Mouse (Mus musculus) urinary bladder, postnatal 10 days (tissue): ENCODE results near the gene Lama2.
"Not testable (repeated sequence)": the region's sequence is repeated elsewhere in the genome, so short reads cannot be mapped to it uniquely, and the experiment has no call there.

Experiments used
- DNase-seq: peaks from one replicate; pipeline ENCODE4 v3.0.0; 2022; ENCODE audit warnings: low spot score

The Lama2 gene

DNA sequence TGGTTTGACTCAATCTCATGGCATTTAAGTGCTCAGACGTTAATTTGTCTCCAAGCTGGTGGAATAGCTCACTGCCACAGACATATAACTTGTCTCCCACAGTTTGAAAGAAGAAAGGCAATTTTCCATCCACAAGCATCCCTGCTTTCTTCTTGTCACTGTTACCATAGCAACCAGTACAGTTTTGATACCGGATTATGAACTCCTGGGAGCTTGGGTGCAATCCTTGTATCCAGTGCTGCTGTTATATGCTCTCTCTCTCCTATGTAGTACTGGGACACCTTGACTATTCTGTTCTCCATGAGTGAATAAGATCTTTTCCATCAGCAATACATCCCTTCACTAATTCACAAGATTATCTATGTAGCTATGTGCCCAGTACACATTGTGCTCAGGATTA is 612.2 kb downstream of the Lama2 start:
- no peak for DNase-seq

DNA sequence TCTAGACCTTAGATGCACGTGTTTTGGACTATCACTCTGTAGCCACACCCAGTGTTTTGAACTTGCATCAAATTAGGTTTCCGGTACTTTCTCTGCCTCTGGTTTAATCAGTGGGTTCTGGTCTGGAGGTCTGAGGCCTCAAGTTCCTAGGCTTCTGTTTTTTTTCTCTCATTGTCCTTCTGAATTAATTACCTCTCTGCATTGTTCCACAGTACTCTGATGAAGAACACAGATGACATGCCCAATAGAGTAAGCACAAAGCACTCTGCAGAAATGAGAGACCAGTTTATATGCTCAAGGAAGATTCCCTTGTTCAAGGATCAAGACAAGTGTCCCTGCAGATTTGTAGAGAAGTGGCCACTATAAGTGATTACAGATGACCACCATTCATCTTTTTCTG is 613.8 kb downstream of the Lama2 start:
- no peak for DNase-seq

DNA sequence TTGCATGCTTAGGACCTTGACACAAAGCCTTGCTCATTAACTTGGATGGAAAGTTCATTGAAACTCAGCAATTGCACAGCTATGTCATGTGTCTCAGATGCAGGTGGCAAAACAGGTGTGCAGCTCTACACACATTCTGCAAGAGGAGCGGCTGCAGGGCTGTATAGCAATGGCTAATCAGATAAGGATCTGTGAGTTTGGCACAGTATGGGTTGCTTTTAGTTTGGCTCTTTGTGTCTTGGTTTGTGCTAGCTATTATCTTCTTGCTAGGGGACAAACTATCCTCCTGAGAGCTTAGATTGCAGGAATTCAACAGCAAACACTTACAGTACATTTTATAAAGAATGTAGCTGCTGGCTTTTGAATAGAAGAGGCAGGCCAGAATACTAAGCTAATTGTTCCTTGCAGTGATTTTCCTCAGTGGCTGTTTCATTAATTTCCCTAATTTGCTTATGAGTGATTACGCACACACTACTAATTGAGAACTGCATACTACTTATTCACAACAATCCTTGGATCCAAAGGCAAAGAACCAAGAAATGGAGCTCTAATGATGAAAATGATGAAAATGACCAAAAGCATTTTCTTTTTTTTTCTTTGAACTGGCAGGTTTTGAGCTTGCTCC is 617.9 kb downstream of the Lama2 start:
- DNase-seq: no peak

DNA sequence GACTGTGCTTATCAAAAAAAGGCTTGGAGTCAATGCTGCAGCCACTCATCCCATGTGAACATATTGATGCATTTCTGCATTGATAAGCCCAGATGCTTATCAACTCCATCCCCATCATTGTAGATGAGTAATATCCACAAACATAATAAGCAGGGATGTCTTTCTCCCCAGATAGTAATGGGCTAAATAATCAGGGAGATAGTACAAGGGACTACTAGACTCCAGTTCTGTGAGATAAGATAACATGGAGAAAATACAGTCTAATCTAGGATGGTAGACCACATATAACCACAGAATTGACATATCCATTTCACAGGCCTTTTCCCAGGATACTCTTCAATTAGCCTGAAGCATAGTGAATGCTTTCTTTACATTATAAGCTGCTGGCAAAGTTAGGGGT is 622.9 kb downstream of the Lama2 start:
- DNase-seq: no peak

DNA sequence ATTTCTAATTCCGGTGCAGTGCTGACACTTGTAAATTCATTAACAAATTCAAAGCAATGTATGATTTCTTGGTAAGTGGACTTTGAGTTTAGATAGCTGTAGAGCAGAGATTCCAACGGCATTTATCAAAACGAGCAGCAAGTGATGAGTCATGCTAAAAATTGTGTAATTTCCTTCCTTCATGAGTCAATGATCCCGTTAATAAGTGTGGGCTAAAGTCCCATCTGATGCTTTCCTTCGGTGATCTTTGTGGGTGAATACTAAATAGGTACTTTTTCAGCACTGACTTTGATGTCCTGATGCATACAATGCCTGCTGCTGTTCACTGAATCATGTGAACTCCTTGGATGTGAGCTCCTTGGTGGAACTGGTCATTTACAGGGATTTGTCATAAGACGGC is 623.6 kb downstream of the Lama2 start:
- no peak for DNase-seq

DNA sequence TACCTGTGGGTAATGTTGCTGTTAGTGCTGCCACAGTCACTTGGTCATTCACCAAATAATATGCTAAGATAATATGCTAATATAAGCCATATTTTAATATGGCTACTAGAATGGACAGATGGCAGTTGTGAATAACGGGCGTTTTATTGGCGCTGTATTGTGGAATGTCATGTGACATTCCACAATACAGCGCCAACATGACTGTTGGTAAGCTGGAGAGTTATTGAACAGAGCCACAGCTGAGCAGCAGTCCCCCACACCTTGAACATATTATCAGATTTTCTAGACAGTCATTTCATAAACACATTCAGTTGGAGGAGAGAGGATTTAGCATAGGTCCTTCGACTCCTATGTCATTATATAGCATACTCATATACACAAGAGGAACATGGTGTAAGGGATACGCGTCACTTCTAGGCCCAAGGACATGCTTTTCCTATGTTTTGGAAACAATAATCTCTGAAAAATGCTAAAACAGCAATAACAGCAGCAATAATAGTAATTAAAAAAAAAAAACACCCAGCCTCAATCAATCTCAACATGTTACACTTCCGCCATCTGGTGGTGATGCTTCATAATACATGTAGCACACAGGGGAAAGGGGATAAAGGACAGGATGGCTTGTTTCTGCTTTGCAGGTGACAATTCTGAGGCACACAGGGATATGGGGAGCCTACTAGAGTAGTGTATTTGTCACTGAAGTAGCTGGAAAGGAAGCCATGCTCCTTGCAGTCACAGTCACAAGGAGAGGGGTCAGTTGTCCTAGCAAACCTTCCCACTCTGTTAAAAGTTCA is 624.2 kb downstream of the Lama2 start:
- DNase-seq: no peak

DNA sequence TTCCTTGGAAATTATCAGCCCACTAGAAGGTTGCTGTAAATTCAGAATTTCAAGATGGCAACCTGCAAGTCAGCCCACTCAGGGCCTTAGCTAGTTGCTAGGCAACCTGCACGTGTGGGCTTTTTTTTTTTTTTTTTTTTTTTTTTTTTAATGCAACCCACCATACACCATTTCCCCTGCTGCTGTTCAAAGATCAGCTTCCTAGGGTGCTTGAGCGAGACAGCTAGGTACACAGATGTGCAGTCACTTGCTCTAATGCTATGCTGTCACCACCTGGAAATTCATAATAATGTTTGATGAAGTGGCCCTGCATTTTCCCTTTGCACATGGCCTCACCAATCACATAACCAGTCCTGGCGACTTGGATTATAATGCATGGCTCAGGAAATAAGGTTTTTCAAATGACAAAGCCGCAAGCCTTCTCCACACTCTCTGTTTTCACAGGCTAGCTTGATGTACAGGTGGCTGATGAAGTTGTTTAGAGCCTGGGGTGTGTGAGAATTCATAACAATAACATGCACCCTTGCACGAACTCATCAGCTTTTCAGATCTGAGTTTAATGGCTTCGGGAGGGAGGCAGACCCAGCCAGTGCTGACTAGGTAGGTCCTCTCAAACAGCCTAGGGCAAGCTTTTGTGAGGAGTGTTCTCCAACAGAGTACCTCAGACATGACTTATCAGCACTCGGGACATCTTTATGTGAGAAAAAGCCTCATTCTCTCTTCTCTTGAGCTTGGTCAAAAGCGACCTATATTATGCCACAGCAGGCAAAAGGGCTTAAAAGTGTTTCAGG is 625.4 kb downstream of the Lama2 start:
- DNase-seq: no peak

DNA sequence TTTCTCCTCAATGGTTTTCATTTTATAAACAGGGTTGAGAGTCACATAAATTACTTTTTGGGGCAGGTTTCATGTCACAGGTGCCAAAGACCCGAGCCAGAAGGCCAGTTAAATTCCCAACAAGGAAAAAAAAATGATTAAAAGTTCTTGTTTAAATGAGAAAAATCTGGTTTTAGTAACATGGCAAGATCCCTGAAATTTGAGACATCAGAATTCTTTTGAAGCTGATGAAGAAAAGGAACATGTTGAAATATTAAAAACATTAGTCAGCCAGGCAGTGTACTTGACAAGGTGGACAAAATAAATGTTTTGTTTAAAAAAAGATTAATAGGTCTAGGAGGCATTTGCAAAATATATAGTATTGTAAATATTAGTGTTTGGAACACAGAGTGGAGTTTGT is 634.1 kb downstream of the Lama2 start:
- DNase-seq: no peak

DNA sequence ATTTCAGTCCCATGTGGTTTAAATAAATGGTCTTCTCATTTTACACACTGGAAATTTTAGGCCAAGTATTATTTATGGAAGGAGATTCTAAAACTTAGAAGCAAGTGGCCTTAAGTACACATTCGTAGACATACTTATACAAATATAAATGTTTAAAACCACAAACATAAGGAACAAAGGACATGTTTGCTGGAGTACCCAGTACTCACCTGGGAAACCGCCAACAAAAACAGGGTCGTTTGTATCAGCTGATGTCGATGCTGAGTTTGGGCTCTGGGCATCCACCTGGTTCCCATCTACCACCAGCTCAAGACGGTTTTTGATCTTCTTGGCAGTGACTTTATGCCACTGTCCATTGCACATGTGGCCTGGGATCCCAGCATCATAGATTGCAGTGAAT is 635.5 kb downstream of the Lama2 start:
- not testable (repeated sequence) for DNase-seq

DNA sequence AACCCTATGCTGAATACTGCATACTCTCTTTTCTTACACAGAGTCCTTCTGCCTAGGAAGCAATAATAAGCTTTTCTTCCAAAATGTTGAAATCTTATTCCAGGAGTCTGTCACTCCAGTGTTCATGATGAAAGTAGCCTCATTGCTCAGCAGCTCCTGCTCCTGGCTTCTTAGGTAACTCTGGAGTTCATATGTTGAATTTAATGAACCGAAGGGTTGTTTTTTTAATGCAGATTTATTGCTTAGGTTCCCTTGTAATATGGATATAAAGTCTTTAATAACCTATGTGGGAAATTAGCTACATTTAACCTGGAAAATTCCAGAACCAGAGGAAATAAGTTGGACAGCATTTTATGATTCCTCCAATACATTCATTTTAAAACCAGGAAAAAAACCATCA is 636.0 kb downstream of the Lama2 start:
- DNase-seq: no peak

DNA sequence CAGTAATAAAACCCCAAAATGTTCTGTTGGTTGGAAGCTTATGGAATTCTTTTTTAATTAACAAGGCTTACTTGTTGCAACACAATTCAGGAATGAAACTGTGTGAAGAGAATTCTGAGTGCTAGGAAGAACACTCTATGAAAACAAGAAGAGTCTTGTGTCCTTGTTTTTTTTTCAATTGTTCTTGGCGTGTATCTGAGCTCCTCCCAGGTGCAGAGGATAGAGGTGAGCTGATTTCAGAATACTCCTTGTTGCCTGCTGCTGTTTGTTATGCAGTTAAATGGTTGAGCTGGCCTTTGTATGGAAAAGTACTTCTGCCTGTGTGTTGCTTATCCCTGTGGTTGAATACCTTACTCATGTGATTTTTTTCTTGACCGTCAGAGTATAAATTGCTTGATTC is 636.9 kb downstream of the Lama2 start:
- no peak for DNase-seq

DNA sequence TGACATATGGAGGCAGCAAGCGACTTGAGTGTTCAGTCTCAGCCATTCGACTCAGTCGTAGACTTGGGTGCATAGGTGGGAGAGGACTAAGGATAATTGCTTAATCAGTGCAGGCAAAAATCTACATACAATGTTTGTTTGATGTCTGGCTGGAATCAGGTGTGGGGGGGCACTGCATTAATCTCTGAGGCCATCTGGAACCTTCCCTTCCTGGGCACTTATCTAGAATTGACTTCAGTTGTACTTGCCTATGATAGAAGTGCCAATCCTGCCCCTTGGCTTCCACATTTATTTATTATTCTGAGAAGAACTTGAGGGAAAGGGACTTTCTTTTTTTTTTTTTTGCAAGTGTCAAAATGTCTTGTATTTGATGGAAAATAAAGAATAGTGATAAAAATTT is 644.2 kb downstream of the Lama2 start:
- no peak for DNase-seq

DNA sequence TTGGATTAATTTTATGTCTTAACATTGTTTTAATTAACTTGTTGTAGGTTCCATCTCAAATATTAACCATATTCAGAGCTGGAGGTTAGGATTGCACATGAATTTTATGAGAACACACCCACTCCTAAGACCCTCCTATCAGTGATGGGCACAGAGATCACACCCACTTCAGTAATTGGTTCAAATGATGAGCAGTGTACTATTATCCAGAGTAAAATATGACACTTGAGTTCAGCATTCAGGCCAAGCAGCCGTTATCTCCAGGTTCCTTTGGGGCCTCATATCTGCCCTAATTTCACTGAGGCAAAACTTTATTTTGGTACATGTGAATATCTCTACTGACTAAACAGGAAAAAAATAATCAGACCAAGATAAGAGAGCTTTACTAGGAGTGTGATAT is 645.3 kb downstream of the Lama2 start:
- no peak for DNase-seq

DNA sequence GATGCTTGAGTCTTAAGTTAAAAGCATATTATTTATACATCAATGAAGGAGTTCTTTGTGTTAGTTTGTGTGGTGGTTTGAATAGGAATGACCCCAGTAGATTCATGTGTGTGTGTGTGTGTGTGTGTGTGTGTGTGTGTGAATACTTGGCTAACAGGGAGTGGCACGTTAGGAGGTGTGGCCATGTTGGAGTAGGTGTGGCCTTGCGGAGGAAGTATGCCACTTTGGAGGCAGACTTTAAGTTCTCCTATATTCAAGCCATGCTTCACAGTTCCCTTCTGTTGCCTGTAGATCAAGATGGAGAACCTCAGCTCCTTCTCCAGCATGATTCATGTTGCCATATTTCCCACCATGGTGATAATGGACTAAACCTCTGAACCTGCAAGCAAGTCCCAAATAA is 646.0 kb downstream of the Lama2 start:
- no peak for DNase-seq

DNA sequence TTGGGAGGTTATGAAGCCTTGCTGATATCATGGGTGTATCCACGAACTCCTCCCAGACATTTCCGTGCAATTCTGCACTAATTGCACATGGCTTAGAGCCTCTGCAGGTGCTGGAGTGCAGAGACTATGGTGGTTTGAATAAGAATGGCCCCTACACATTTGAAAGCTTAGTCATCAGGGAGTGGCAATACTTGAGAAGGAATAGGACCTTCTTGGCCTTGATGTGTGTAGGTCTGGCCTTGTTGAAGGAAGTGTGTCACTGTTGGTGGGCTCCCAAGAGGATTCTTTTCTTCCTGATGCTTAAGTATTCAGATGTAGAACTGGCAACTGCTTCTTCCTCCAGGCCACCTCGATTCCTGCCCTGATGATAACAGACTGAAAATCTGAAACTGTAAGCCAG is 661.0 kb downstream of the Lama2 start:
- DNase-seq: no peak

DNA sequence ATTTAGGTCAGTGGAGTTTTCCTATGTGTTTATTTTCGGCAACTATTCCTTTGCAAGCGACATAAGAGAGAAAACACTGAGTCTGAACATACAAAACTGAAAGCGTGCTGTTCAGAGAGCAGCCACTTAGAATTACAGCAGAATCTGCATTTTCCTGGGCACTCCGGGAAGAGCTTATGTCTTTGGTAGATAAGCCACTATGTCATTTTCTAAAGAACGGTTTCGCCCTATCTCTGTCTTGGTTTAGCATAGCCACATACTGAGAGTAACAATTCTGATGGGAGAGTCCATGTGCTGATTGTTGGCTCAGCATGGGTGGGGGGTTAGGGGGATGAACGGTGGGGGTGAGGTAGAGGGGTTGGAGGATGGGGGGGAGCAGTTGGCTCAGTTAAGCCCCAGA is 669.1 kb downstream of the Lama2 start:
- DNase-seq: no peak

DNA sequence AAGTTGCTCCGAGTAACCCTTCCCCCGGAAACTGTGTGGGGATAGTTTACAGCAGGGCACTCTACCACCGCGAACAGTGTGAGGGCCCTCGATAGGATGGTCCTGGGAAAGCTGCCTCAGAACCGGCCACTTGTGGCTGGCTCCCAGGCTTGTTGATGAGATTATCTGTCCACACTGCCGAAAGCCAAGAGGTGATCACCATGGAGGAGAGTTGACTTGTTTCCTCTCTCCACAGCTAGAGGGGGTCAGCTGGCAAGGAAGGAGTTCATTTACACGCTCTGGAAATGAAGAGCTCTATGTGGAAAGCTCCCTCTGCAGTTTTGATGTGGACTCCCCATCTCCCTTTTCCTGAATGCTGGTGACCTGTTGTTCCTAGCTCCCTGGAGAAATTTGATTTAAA is 669.9 kb downstream of the Lama2 start:
- DNase-seq: no peak

DNA sequence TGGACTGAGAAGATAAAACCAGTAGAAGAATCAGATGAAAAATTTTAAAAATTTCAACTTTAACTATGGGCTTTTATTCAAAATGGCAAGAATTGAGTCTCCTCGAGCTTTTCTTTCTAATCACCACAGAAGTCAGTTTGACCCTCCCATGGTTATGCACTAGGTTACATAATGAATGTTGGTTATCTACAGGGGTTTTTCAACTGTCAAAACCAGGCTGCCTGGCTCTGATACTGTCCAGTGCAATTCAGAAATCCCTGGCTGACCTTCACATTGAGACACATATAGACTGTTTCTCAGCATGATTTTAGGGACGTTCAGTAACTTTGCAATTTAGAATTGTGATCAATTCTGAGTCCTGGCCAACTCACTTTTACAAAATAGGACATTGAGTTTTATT is 671.2 kb downstream of the Lama2 start:
- no peak for DNase-seq

DNA sequence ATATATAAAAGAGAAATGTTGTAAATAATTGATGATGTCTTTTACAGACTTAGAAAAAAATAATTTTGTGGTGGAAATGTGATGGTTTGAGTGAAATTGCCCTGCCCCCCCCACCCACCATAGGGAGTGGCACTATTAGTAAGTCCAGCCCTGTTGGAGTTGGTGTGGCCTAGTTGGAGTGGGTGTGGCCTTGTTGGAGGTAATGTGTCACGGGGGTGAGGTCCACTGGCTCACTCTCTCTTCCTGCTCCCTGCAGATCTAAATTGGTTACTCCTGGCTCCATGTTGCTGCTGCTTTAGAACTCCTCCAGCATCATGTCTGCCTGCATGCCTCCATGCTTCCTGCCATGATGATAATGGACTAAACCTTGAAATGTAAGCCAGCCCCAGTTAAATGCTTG is 680.0 kb downstream of the Lama2 start:
- DNase-seq: no peak

DNA sequence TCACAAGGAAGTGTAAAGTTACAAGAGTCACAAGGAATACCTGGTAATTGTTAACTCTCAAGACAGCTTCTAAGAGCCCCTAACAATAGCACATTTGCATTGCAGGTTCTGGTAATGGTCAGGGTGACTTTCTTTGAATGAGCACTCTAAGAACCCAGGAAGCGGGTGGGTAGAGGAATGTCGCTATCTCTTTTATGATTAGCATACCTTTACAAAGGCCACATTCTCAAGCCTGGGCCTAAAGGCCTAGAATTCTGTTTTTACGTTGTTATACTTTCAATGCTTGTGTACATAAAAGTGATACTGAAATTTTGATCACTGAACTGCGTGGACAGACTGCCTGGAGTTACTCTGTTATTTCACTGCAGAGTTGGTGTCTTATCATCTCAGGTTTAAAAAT is 681.1 kb downstream of the Lama2 start:
- DNase-seq: not testable (repeated sequence)

DNA sequence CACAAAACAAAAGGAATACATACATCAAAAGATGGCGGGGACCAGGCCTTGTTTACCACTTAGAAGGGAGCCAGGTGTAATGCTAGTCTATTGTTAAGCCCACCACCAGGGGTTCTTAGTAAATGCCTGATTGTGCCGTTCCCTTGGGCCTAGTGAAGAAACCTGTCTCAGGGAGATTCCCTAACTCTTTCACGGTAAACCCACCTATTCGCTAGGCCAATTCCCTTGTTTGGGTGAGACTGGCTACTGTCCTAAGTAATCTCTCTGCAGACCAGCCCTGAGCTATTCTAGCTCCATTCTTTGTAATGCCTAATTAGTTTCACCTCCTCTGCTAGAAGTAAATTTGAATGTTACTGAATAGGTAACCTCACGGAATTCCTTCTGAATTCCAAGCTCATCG is 683.5 kb downstream of the Lama2 start:
- not testable (repeated sequence) for DNase-seq
